Mouse (Mus musculus): ENCODE results near the gene Trp53. TPM values are rescaled to one million over a fixed set of nuclear protein-coding genes. Genes with fewer than 3 reads are reported as not detected.

Trp53 gene
- 257 TPM for polyA plus RNA-seq (2017; shearing (Covaris generic))

GRCm38 (mm10) chr11:69580091-69580514, at the start of gene Trp53, which contains the start of gene Wrap53:
Gene Trp53, plus strand, starts transcription at chr11:69580359.
Gene Wrap53, minus strand, starts transcription at chr11:69580255.

DNA sequence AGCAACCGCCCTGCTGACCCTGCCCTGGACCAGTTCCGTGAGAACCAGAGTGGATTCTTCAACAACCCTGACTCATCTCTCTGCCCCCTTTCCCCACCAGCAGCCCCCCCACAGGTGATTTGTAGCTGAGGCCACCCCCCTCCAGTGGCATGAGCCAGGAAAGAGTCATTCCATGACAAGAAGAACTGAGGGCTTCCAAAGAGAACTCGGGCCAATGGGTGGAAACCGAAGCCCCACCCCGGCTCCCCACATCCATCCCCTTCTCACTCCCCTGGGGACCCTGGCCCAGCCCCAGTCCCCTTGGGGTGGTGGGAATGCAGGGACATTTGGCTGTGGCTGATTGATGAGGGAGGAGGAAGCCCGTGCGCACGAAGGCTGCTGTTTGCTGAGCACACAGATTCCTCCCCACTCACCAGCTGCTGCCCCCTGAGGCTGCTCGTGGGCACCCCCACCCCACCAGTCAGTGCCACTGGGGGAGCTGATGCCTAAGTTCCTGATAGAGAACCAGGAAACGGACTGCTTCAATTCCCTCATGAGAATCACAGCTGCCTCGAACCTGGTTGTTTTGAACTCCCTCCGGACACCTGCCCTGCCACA, 31.0 kb upstream of the Trp53 start, which contains the start of gene Dnah2:
Gene Dnah2, minus strand, starts transcription at position 51 of the 597 bp plus-strand sequence.

DNA sequence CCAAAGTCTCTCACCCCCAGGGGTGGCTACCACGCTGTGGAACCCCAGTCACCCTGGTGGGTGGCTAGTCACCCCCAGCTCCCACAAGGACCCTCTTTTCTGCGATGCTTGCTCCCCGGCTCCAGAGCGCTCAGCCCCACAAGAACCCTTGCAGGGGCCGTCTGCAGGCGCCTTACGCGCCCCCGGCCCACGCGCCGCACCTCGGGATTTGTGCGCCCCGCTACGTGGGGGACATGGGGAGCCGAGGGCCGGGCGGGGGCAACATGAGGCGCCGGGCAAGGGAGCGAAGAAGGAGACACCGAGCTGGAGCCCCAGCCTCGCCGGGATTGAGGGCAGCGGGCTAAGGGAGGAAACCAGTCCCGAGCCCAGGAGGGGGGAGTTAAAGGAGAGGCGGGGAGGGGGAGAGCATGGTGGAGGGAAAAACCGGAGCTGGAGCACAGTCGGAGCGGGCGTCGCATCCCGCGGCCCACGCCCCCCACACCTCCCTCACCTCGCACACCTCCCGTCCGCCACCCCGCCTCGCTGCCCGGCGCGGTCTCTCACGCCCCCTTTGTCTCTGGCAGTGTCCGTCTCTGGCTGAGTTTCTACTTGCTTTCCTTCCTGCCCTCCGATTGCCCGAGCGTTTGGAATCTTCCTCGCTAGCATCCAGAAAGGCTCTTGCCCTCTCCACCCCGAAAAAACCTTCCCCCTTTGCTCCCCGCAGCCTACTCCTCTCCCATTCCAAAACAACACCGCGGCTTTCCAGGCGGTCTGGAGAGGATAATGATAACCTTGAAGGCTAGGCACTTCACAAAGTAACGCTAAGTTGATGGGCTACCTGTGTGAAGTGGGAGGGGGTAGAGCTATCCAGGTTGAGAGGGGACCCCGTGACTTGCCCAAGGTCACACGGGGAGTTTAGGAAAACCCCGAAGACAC, 20.1 kb upstream of the Trp53 start, which contains the start of gene Efnb3:
Gene Efnb3, minus strand, starts transcription at position 355 of the 915 bp plus-strand sequence.

GRCm38 (mm10) chr11:69605726-69606490, 25.7 kb downstream of the Trp53 start, which contains the start of gene Atp1b2:
Gene Atp1b2, minus strand, starts transcription at chr11:69605942.

DNA sequence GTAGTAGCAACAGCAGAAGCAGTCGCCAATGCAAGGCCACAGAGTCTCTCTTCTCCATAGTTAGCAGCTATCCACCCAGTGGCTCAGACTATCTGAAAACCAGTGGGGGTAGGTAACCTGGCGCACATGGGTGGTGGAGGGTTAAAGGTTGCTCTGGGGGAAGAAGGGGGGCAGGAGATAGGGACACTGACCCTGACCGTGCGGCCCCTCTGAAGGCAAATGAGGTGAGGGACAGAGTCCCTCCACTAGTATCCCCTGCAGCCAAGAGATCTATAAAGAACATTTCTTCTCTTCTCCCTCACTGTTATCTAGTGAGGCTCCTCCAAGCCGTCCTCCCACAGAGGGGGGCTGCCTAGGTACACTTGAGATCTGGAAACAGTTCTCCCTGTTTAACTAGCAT, 37.6 kb downstream of the Trp53 start, which contains the start of gene Shbg:
Gene Shbg, minus strand, starts transcription at position 101 of the 400 bp plus-strand sequence.

GRCm38 (mm10) chr11:69621571-69622268, 41.6 kb downstream of the Trp53 start, which contains the start of gene Sat2:
Gene Sat2, plus strand, starts transcription at chr11:69622024.

GRCm38 (mm10) chr11:69632284-69633089, 52.3 kb downstream of the Trp53 start, which contains the start of gene Fxr2:
Gene Fxr2, plus strand, starts transcription at chr11:69632990.

Other genes starting within 250 kb of the Trp53 start
- 4.7 TPM for gene Rnf227, start 239.9 kb upstream of the Trp53 start, polyA plus RNA-seq (2017; shearing (Covaris generic))
- 60.6 TPM for gene Chd3, start 211.0 kb upstream of the Trp53 start, polyA plus RNA-seq (2017; shearing (Covaris generic))
- 146 TPM for gene Naa38, start 184.9 kb upstream of the Trp53 start, polyA plus RNA-seq (2017; shearing (Covaris generic))
- gene Cyb5d1, start 184.7 kb upstream of the Trp53 start, polyA plus RNA-seq (2017; shearing (Covaris generic)), result 38.7 TPM
- 1.2 TPM for gene Tmem88, start 182.1 kb upstream of the Trp53 start, polyA plus RNA-seq (2017; shearing (Covaris generic))
- 4.3 TPM for gene Kdm6b, start 166.7 kb upstream of the Trp53 start, polyA plus RNA-seq (2017; shearing (Covaris generic))
- gene Dnah2, start 31.2 kb upstream of the Trp53 start, polyA plus RNA-seq (2017; shearing (Covaris generic)), result not detected
- gene Efnb3, start 20.2 kb upstream of the Trp53 start, polyA plus RNA-seq (2017; shearing (Covaris generic)), result 0.36 TPM
- 30.3 TPM for gene Wrap53, start 104 bp upstream of the Trp53 start, polyA plus RNA-seq (2017; shearing (Covaris generic))
- gene Atp1b2, start 25.6 kb downstream of the Trp53 start, polyA plus RNA-seq (2017; shearing (Covaris generic)), result not detected
- not detected for gene Shbg, start 37.5 kb downstream of the Trp53 start, polyA plus RNA-seq (2017; shearing (Covaris generic))
- not detected for gene Sat2, start 41.7 kb downstream of the Trp53 start, polyA plus RNA-seq (2017; shearing (Covaris generic))
- 9.2 TPM for gene Fxr2, start 52.6 kb downstream of the Trp53 start, polyA plus RNA-seq (2017; shearing (Covaris generic))
- not detected for gene Sox15, start 75.0 kb downstream of the Trp53 start, polyA plus RNA-seq (2017; shearing (Covaris generic))
- gene Mpdu1, start 82.3 kb downstream of the Trp53 start, polyA plus RNA-seq (2017; shearing (Covaris generic)), result 66.8 TPM
- 5.7 TPM for gene Cd68, start 85.8 kb downstream of the Trp53 start, polyA plus RNA-seq (2017; shearing (Covaris generic))
- gene Eif4a1, start 92.1 kb downstream of the Trp53 start, polyA plus RNA-seq (2017; shearing (Covaris generic)), result 558 TPM
- gene Senp3, start 101.7 kb downstream of the Trp53 start, polyA plus RNA-seq (2017; shearing (Covaris generic)), result 44.6 TPM
- not detected for gene Tnfsf13, start 105.4 kb downstream of the Trp53 start, polyA plus RNA-seq (2017; shearing (Covaris generic))
- not detected for gene Tnfsf12, start 115.5 kb downstream of the Trp53 start, polyA plus RNA-seq (2017; shearing (Covaris generic))
- not detected for gene Tnfsfm13, start 115.7 kb downstream of the Trp53 start, polyA plus RNA-seq (2017; shearing (Covaris generic))
- gene Polr2a, start 178.3 kb downstream of the Trp53 start, polyA plus RNA-seq (2017; shearing (Covaris generic)), result 53.7 TPM
- not detected for gene Slc35g3, start 181.6 kb downstream of the Trp53 start, polyA plus RNA-seq (2017; shearing (Covaris generic))
- gene Zbtb4, start 185.6 kb downstream of the Trp53 start, polyA plus RNA-seq (2017; shearing (Covaris generic)), result 4.9 TPM
- 3.5 TPM for gene Chrnb1, start 215.6 kb downstream of the Trp53 start, polyA plus RNA-seq (2017; shearing (Covaris generic))
- gene Fgf11, start 221.5 kb downstream of the Trp53 start, polyA plus RNA-seq (2017; shearing (Covaris generic)), result not detected
- gene Tmem102, start 225.3 kb downstream of the Trp53 start, polyA plus RNA-seq (2017; shearing (Covaris generic)), result not detected
- not detected for gene Gm39566, start 234.9 kb downstream of the Trp53 start, polyA plus RNA-seq (2017; shearing (Covaris generic))
- not detected for gene Spem2, start 238.1 kb downstream of the Trp53 start, polyA plus RNA-seq (2017; shearing (Covaris generic))
- not detected for gene Spem1, start 241.8 kb downstream of the Trp53 start, polyA plus RNA-seq (2017; shearing (Covaris generic))